ENCODE assay signal across 10 mouse cellular contexts in genomic region chr12:24734828-24735394, GRCm38 (mm10). TPM values are rescaled to one million over a fixed set of nuclear protein-coding genes. Genes with fewer than 3 reads are reported as not detected.
DNase-seq lines count a peak whose midpoint lies in the region; ATAC-seq and TF ChIP-seq lines count a peak whose summit lies in the region.
"Had no signal": no experiment of that assay in that cellular context is flagged by ENCODE, and none has a peak within 500 bp of the region (broad histone marks: within the 10 kb centered on the region; RNA-seq: fewer than 3 reads in every experiment).

No protein-coding gene starts in this region.

- H3K36me3 ChIP-seq in kidney, embryonic 16.5 days (ENCODE audit: insufficient read depth, low read length) = no peaks in the 10 kb centered on the region
- no peaks in the 10 kb centered on the region for H3K36me3 ChIP-seq in stomach, embryonic 16.5 days (ENCODE audit: control insufficient read depth, insufficient read depth, low read length)
- H3K36me3 ChIP-seq: heart, embryonic 13.5 days; midbrain, embryonic 12.5 days had no signal

- TF ChIP-seq POLR2A in cerebellum, adult 2 months (IDR thresholded peaks at IDR 0.05; ENCODE audit: borderline replicate concordance, insufficient read depth, low read length) = no peak

- H3K9ac ChIP-seq in kidney, embryonic 16.5 days (replicated peaks; ENCODE audit: low read length) = no peak overlapping the region
- H3K9ac ChIP-seq in stomach, embryonic 16.5 days (ENCODE audit: low read length) = no peak overlapping the region
- H3K9ac ChIP-seq: heart, embryonic 13.5 days; midbrain, embryonic 12.5 days had no signal

- H3K9me3 ChIP-seq in kidney, embryonic 16.5 days (ENCODE audit: low read length) = no peaks in the 10 kb centered on the region; the same call in 1 of the 2 replicates
- H3K9me3 ChIP-seq in stomach, embryonic 16.5 days (replicated peaks; ENCODE audit: control insufficient read depth, low read length) = no peaks in the 10 kb centered on the region
- H3K9me3 ChIP-seq: heart, embryonic 13.5 days; midbrain, embryonic 12.5 days had no signal

- H3K27me3 ChIP-seq in kidney, embryonic 16.5 days (ENCODE audit: insufficient read depth, low read length) = no peaks in the 10 kb centered on the region
- no peaks in the 10 kb centered on the region for H3K27me3 ChIP-seq in cerebellum, adult 2 months (ENCODE audit: control insufficient read depth, insufficient read depth, low read length)
- H3K27me3 ChIP-seq in stomach, embryonic 16.5 days (ENCODE audit: control insufficient read depth, insufficient read depth, low read length) = no peaks in the 10 kb centered on the region
- H3K27me3 ChIP-seq: heart, embryonic 13.5 days; midbrain, embryonic 12.5 days had no signal

- no peak overlapping the region for H3K4me3 ChIP-seq in kidney, embryonic 16.5 days (ENCODE audit: low read length)
- H3K4me3 ChIP-seq in cerebellum, adult 2 months (replicated peaks; ENCODE audit: insufficient read depth, low read depth, low read length) = no peak overlapping the region
- no peak overlapping the region for H3K4me3 ChIP-seq in stomach, embryonic 16.5 days (replicated peaks; ENCODE audit: low read length)
- H3K4me3 ChIP-seq: heart, embryonic 13.5 days; midbrain, embryonic 12.5 days had no signal

- H3K27ac ChIP-seq in kidney, embryonic 16.5 days (ENCODE audit: low read length) = no peak overlapping the region
- H3K27ac ChIP-seq in cerebellum, adult 2 months (ENCODE audit: insufficient read depth, low read length) = no peak overlapping the region
- H3K27ac ChIP-seq in stomach, embryonic 16.5 days (ENCODE audit: low read length) = no peak overlapping the region
- H3K27ac ChIP-seq: heart, embryonic 13.5 days; midbrain, embryonic 12.5 days had no signal

- no peak for TF ChIP-seq CTCF in cerebellum, adult 2 months (IDR thresholded peaks at IDR 0.05; ENCODE audit: borderline replicate concordance, insufficient read depth, low read depth, low read length)

- 71% methylated on average over 13 of the region's 13 CpGs for WGBS in kidney, embryonic 16.5 days
- 7% methylated on average over 13 of the region's 13 CpGs for WGBS in cerebellum, adult 2 months
- 68% methylated on average over 13 of the region's 13 CpGs for WGBS in stomach, embryonic 16.5 days

- peak; percentile 17 for DNase-seq in kidney, adult 18-20 months
- DNase-seq in NIH3T3 (ENCODE audit: low read depth) = peak; percentile 94
- peak; percentile 87 to 93 for DNase-seq in cerebellum, adult 2 months
- peak; percentile 49 for DNase-seq in layer of hippocampus, adult 11-12 months (ENCODE audit: low spot score)
- no peak for DNase-seq in thymus, postnatal 4 days
- DNase-seq in spleen, postnatal 36 days (ENCODE audit: low spot score in 2 of 2) = no peak

- no peak overlapping the region for H3K4me2 ChIP-seq in kidney, embryonic 16.5 days (replicated peaks; ENCODE audit: low read depth, low read length)
- H3K4me2 ChIP-seq in stomach, embryonic 16.5 days (ENCODE audit: low read depth, low read length) = no peak overlapping the region
- H3K4me2 ChIP-seq: heart, embryonic 13.5 days; midbrain, embryonic 12.5 days had no signal

- no peak for ATAC-seq in kidney, embryonic 16.5 days (ENCODE audit: low FRiP score, low TSS enrichment)
- ATAC-seq in stomach, embryonic 16.5 days (ENCODE audit: insufficient read depth, low FRiP score) = peak; percentile 76

- H3K4me1 ChIP-seq in kidney, embryonic 16.5 days (ENCODE audit: insufficient read depth, low read length) = no peaks in the 10 kb centered on the region
- peaks cover 10% of the 10 kb centered on the region; the same call in 1 of the 2 replicates for H3K4me1 ChIP-seq in cerebellum, adult 2 months (ENCODE audit: control insufficient read depth, insufficient read depth, low read length)
- no peaks in the 10 kb centered on the region; the same call in 1 of the 2 replicates for H3K4me1 ChIP-seq in stomach, embryonic 16.5 days (ENCODE audit: control insufficient read depth, insufficient read depth, low read length)
- H3K4me1 ChIP-seq: midbrain, embryonic 12.5 days had no signal

RNA-seq across cellular contexts. Expression of gene Rrm2, which starts 26.9 kb away (rescaled TPM):
- polyA plus RNA-seq in kidney, embryonic 16.5 days (2015; fragmentation: Nextera tagmentation; extraction: Ambion mirVana) = 215 and 225 TPM in 2 replicates
- polyA plus RNA-seq in cerebellum, adult 2 months (2012; rRNA removed) = 1.2 TPM in 2 replicates
- 139 and 145 TPM in 2 replicates for polyA plus RNA-seq in stomach, embryonic 16.5 days (2015; fragmentation: Nextera tagmentation; extraction: Ambion mirVana)

RNA-seq across cellular contexts. Expression of gene Cys1, which starts 53.3 kb away (rescaled TPM):
- polyA plus RNA-seq in kidney, embryonic 16.5 days (2015; fragmentation: Nextera tagmentation; extraction: Ambion mirVana) = 11.1 and 13.2 TPM in 2 replicates
- 6.0 and 6.2 TPM in 2 replicates for polyA plus RNA-seq in cerebellum, adult 2 months (2012; rRNA removed)
- 1.8 and 1.9 TPM in 2 replicates for polyA plus RNA-seq in stomach, embryonic 16.5 days (2015; fragmentation: Nextera tagmentation; extraction: Ambion mirVana)

Comparison
In these comparisons a context has a peak if more than half of its experiments do, and no peak if none do; other contexts are left out.
1. DNase-seq: peak in kidney, adult 18-20 months (single experiment), NIH3T3 (single experiment), cerebellum, adult 2 months (2 of 2) and layer of hippocampus, adult 11-12 months (single experiment); none in thymus, postnatal 4 days (single experiment) and spleen, postnatal 36 days (0 of 2).
2. RNA of gene Rrm2, which starts 26.9 kb away (polyA plus RNA-seq): 215 to 225 TPM in kidney, embryonic 16.5 days and 139 to 145 TPM in stomach, embryonic 16.5 days; 1.2 TPM in cerebellum, adult 2 months; every median in the first group is over 10 times any median in the second.